Mouse (Mus musculus) small intestine, adult 2 months (tissue): ENCODE measurements at regions not wholly inside any gene's neighbourhood (a gene's known extent, or its start where the extent isn't known, plus 50 kb on each side); places are given as distances from the start of the nearest gene placed in this dataset.

Source experiments
- H3K27ac ChIP-seq: fragments of 200-500 bp; 2 replicates; pipeline ENCODE4 v1.5.1; 2012; ENCODE audit warnings: low read depth, low read length, control low read depth, inconsistent platforms; ENCODE audit not compliant: insufficient read depth
- H3K27me3 ChIP-seq: fragments of 200-500 bp; 2 replicates; pipeline ENCODE4 v1.6.1; 2012; ENCODE audit warnings: mild to moderate bottlenecking, moderate library complexity, low read length, inconsistent platforms; ENCODE audit not compliant: control insufficient read depth, insufficient read depth
- H3K36me3 ChIP-seq: fragments of 200-500 bp; 2 replicates; pipeline ENCODE4 v1.6.1; 2012; ENCODE audit warnings: mild to moderate bottlenecking, low read length, control low read depth, inconsistent platforms; ENCODE audit not compliant: control insufficient read depth, insufficient read depth
- H3K4me1 ChIP-seq: fragments of 200-500 bp; 2 replicates; pipeline ENCODE4 v1.6.1; 2012; ENCODE audit warnings: low read length, inconsistent platforms, mixed read lengths; ENCODE audit not compliant: control insufficient read depth, insufficient read depth, insufficient read length
- H3K4me3 ChIP-seq: fragments of 200-500 bp; 2 replicates; pipeline ENCODE4 v1.5.1; 2012; ENCODE audit warnings: low read depth, mild to moderate bottlenecking, control low read depth, inconsistent platforms, low read length, moderate library complexity
- CTCF ChIP-seq: fragments of 200-500 bp; IDR thresholded peaks from 2 replicates; pipeline ENCODE4 v1.5.1; 2012; ENCODE audit warnings: low read depth, mild to moderate bottlenecking, control low read depth, inconsistent platforms, low read length, moderate library complexity, mixed read lengths; ENCODE audit not compliant: insufficient replicate concordance, insufficient read length; ENCODE audit errors: extremely low read depth
- POLR2A ChIP-seq: fragments of 200-500 bp; IDR thresholded peaks from 2 replicates; pipeline ENCODE4 v1.6.1; 2012; ENCODE audit warnings: low read depth, mild to moderate bottlenecking, control low read depth, inconsistent platforms, low read length, moderate library complexity
- WGBS: fragments of 180-500 bp; shearing (Covaris S2); methylation state at CpG from one replicate; pipeline ENCODE4 v1.1.7; 2018; 5-methylcytosine and 5-hydroxymethylcytosine counted together

DNA sequence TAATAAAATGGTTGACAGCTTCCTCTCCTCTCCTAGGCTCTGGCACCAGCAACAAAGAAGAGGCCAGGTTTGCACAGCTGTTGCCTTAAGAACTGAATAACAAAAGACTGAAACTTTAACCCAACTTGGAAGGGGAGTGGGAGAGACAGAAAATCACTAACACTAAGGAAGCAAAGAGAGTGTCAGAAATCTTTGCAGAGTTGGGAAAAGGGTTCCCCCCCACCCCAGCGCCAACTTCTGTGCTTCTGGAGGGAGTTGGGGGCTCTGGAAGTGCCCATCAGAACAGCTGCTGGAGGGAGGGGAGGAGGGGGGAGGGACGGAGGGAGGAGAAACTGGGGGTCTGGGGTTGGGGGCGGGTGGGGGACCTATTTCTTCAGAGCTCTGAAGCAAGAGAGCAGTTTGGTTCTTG, 86.8 kb upstream of the Plekha5 start:
- 58% methylated on average over 3 of the region's 3 CpGs for WGBS
- TF ChIP-seq CTCF (no peak), POLR2A (no peak)
- Histone ChIP-seq H3K36me3 (no peaks in the 10 kb centered on the region), H3K27me3 (no peaks in the 10 kb centered on the region), H3K27ac (no peak overlapping the region), H3K4me3 (no peak overlapping the region), H3K4me1 (no peaks in the 10 kb centered on the region)

DNA sequence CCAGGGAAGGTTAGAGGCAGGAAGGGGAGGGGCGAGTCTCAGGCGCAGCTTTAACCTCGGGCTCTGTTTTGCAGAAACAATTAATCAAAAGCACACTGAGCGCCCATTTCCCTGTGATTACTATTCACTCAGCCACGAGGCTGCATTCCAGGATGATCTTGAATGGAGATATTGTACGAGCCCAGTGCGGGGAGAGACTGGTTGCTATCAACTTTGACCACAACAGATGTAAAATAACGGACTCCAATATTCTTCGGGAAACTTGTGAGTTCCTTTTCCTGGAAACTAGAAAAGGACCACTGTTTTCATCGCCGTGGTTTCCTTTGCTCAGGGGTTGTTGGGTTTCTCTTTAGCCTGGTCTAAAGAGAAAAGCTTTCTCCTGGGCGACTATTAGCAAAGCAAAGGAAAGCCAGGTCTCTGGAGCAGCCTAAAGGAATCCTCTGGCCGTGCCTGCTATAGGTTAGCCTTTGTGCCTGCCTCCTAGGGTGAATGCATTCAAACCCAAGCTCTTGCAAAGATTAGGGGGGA, 87.4 kb upstream of the Plekha5 start:
- 30% methylated on average over 13 of the region's 13 CpGs for WGBS

DNA sequence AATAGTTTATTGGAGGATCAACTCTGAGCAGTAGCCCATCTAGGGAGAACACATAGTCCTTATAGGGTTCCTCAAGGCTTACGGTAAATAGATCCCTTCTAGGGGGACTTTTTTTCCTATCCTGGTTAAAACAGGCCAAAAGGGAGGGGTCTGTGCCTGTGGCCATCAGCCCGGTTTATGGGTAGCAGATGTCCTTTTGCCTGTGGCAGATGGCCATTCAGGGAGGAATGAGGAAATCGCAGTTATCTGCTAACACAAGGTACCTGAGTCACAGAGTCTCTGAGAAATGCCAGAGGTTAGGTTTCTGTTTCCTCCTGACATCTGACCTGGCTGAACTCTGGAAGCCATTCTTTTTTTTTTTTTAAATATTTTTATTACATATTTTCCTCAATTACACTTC, 90.5 kb upstream of the Plekha5 start:
- 63% methylated on average over 3 of the region's 3 CpGs for WGBS
- H3K4me1 ChIP-seq, result no peaks in the 10 kb centered on the region
- no peaks in the 10 kb centered on the region for H3K36me3 ChIP-seq
- no peak overlapping the region for H3K27ac ChIP-seq
- H3K27me3 ChIP-seq, result no peaks in the 10 kb centered on the region
- TF ChIP-seq POLR2A (no peak), CTCF (no peak)
- H3K4me3 ChIP-seq, result no peak overlapping the region

More for the DNA sequence above, 87.4 kb upstream of the Plekha5 start:
- Histone ChIP-seq H3K36me3 (no peaks in the 10 kb centered on the region), H3K27me3 (no peaks in the 10 kb centered on the region), H3K27ac (no peak overlapping the region), H3K4me1 (no peaks in the 10 kb centered on the region), H3K4me3 (no peak overlapping the region)
- TF ChIP-seq CTCF (no peak), POLR2A (no peak)

DNA sequence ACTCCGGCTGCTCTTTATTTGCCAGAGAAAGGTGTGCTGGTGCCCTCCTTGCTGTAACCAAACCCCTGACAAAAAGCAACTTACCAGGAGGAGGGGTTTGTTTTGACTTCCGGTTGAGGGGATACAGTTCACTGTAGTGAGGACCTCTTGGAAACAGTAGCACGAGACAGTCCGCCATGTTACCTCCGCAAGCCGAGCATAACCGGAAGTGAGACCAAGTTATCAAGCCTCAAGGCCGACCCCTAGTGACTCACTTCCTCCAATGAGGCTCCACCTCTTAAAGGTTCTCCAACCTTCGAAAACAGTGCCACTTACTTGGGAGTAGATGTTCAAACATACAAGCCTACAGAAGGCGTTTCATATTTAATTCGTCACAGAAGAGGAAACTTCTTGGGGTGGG, 115.2 kb upstream of the Plekha5 start:
- Histone ChIP-seq H3K4me1 (no peaks in the 10 kb centered on the region), H3K27ac (no peak overlapping the region), H3K4me3 (no peak overlapping the region), H3K36me3 (no peaks in the 10 kb centered on the region), H3K27me3 (no peaks in the 10 kb centered on the region)
- TF ChIP-seq POLR2A, result no peak
- no peak for TF ChIP-seq CTCF
- WGBS, result 94% methylated on average over 11 of the region's 11 CpGs

DNA sequence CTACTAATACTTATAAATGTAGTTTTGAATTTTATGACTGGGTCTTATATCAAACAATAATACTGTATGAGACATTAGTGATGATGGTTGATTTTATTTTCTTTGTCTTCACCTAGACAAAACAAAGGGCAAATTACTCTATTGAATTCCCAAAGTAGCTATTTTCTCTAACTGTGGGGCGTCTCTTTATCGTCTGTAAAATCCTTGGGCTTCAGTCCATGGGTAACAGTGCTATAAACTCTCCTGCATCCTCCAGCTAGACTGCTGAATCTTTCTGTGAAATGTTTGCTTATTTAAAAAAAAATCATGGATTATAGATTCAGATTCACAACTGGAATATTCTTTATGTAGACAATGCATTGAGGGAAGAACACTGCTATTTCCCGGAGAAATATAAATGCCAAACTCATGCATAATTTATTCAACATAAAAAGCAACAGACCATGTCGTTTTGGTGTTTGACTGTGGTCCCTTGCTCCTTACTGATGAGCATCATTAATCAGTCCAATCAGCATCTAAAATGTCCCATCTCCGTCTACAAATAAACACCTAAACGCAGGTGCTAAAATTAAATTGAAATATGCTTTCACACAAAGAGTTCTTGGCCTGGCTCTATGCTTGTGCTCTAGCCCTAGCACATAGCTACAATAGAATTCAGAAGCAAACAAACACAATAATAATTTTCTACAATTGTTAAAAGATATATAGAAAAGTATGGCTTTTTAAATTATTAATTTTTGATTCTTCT, 116.9 kb upstream of the Plekha5 start:
- H3K4me1 ChIP-seq, result no peaks in the 10 kb centered on the region
- no peak overlapping the region for H3K4me3 ChIP-seq
- WGBS, result 92% methylated on average over 6 of the region's 6 CpGs
- H3K27ac ChIP-seq, result no peak overlapping the region
- H3K36me3 ChIP-seq, result no peaks in the 10 kb centered on the region
- no peaks in the 10 kb centered on the region for H3K27me3 ChIP-seq
- TF ChIP-seq CTCF, result no peak

DNA sequence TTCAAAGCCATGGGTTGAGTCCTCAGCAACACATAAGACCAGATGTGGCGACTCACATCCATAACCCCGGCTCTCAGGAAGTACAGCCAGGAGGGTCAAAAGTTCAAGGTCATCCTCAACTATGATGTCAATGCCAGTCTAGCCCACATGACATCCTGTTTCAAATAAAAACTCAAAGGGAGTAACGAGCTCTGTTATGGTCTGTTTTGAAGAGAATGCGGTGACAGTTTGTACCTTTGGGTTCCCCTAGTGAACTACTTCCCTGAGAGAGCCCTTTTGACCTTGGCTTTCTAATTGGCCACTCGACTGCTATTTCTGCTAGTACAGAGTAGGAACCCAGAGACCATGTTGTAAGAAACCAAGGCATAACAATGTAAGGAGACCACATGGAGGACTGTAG, 119.7 kb upstream of the Plekha5 start:
- peaks cover 4% of the 10 kb centered on the region for H3K4me1 ChIP-seq
- TF ChIP-seq CTCF, result no peak
- no peak for TF ChIP-seq POLR2A
- H3K27me3 ChIP-seq, result no peaks in the 10 kb centered on the region
- H3K4me3 ChIP-seq, result no peak overlapping the region
- 78% methylated on average over 5 of the region's 5 CpGs for WGBS
- H3K27ac ChIP-seq, result no peak overlapping the region
- no peaks in the 10 kb centered on the region for H3K36me3 ChIP-seq

DNA sequence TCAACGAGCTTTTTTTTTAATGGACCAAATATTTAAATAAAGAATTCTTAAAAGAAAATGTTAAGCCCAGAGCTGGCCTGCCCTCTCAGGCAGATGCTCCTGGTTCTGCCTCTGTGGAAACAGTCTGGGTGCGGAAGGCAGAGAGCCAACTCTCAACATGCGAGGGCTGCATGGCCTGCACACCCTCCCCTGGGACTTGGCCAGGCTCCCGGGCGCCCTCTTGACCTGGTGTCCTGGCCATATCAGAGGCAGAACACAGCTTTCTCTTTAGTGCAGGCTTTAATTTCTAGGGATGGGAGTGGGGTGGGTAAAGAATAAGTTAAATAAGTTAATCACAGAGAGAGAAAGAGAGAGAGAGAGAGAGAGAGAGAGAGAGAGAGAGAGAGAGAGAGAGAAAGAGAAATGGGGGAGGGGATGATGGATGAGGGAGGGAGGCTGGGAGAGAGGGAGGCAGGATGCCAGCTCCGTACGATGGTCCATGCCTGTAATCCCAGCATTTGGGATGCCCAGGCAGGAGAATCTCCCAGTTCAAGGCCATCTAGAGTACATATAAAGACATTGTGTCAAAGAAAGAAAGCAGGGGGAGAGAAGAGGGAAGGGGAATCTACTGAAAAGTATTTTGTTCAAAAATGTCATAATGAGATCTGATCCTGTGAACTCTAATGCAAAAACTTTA, 123.2 kb upstream of the Plekha5 start:
- WGBS, result 50% methylated on average over 7 of the region's 7 CpGs
- TF ChIP-seq CTCF (no peak), POLR2A (no peak)

More for the DNA sequence above, 123.2 kb upstream of the Plekha5 start:
- Histone ChIP-seq H3K27ac (no peak overlapping the region), H3K36me3 (no peaks in the 10 kb centered on the region), H3K27me3 (no peaks in the 10 kb centered on the region), H3K4me3 (no peak overlapping the region), H3K4me1 (peaks cover 4% of the 10 kb centered on the region)
